Mouse (Mus musculus): ENCODE measurements at regions not wholly inside any gene's neighbourhood (a gene's known extent, or its start where the extent isn't known, plus 50 kb on each side); places are given as distances from the start of the nearest gene placed in this dataset.

GRCm38 (mm10) chr16:29979066-29979465, 85.1 kb upstream of the Hes1 start:
- H3K9ac ChIP-seq (ENCODE audit: low read length) = no peak overlapping the region
- H3K9me3 ChIP-seq (replicated peaks; ENCODE audit: control insufficient read depth, low read length) = no peaks in the 10 kb centered on the region
- ATAC-seq (replicated peaks; ENCODE audit: extremely low read depth, insufficient read depth, low FRiP score) = no peak
- no peaks in the 10 kb centered on the region for H3K4me1 ChIP-seq (ENCODE audit: control insufficient read depth, insufficient read depth, low read length)
- 0 out of 2 replicates have a peak, but pooled peaks cover 2% of the 10 kb centered on the region for H3K27me3 ChIP-seq (ENCODE audit: control insufficient read depth, insufficient read depth, low read length)
- H3K4me3 ChIP-seq (ENCODE audit: low read length) = no peak overlapping the region
- 61% methylated on average over 7 of the region's 7 CpGs for whole genome bisulfite sequencing
- no peak overlapping the region for H3K27ac ChIP-seq (ENCODE audit: low read length)
- no peaks in the 10 kb centered on the region for H3K36me3 ChIP-seq (ENCODE audit: control insufficient read depth, insufficient read depth)
- H3K4me2 ChIP-seq (ENCODE audit: low read depth, low read length) = no peak overlapping the region

- 88% methylated on average over 7 of the region's 7 CpGs for WGBS
- ATAC-seq (replicated peaks; ENCODE audit: extremely low read depth, insufficient read depth, low FRiP score) = no peak
- Histone ChIP-seq H3K36me3 (ENCODE audit: control insufficient read depth, insufficient read depth) (no peaks in the 10 kb centered on the region), H3K9ac (ENCODE audit: low read length) (no peak overlapping the region), H3K4me3 (ENCODE audit: low read length) (no peak overlapping the region), H3K4me2 (ENCODE audit: low read depth, low read length) (no peak overlapping the region), H3K27ac (ENCODE audit: low read length) (no peak overlapping the region), H3K27me3 (ENCODE audit: control insufficient read depth, insufficient read depth, low read length) (0 out of 2 replicates have a peak, but pooled peaks cover 2% of the 10 kb centered on the region), H3K9me3 (replicated peaks; ENCODE audit: control insufficient read depth, low read length) (no peaks in the 10 kb centered on the region), H3K4me1 (ENCODE audit: control insufficient read depth, insufficient read depth, low read length) (no peaks in the 10 kb centered on the region)
These were observed 82.6 kb upstream of the Hes1 start for GRCm38 (mm10) chr16:29981543-29981942.

GRCm38 (mm10) chr16:29982224-29982785, 81.9 kb upstream of the Hes1 start:
- Histone ChIP-seq H3K4me3 (ENCODE audit: low read length) (no peak overlapping the region), H3K9ac (ENCODE audit: low read length) (no peak overlapping the region), H3K4me1 (ENCODE audit: control insufficient read depth, insufficient read depth, low read length) (no peaks in the 10 kb centered on the region), H3K27me3 (ENCODE audit: control insufficient read depth, insufficient read depth, low read length) (0 out of 2 replicates have a peak, but pooled peaks cover 2% of the 10 kb centered on the region), H3K36me3 (ENCODE audit: control insufficient read depth, insufficient read depth) (no peaks in the 10 kb centered on the region), H3K27ac (ENCODE audit: low read length) (no peak overlapping the region), H3K9me3 (replicated peaks; ENCODE audit: control insufficient read depth, low read length) (no peaks in the 10 kb centered on the region), H3K4me2 (ENCODE audit: low read depth, low read length) (no peak overlapping the region)
- ATAC-seq (replicated peaks; ENCODE audit: extremely low read depth, insufficient read depth, low FRiP score) = no peak
- 87% methylated on average over 8 of the region's 8 CpGs for WGBS

GRCm38 (mm10) chr16:29983161-29983560, 81.0 kb upstream of the Hes1 start:
- ATAC-seq (replicated peaks; ENCODE audit: extremely low read depth, insufficient read depth, low FRiP score) = no peak
- no peak overlapping the region for H3K4me3 ChIP-seq (ENCODE audit: low read length)
- no peak overlapping the region for H3K4me2 ChIP-seq (ENCODE audit: low read depth, low read length)
- no peaks in the 10 kb centered on the region for H3K4me1 ChIP-seq (ENCODE audit: control insufficient read depth, insufficient read depth, low read length)
- H3K9me3 ChIP-seq (replicated peaks; ENCODE audit: control insufficient read depth, low read length) = no peaks in the 10 kb centered on the region
- no peak overlapping the region for H3K27ac ChIP-seq (ENCODE audit: low read length)
- H3K27me3 ChIP-seq (ENCODE audit: control insufficient read depth, insufficient read depth, low read length) = 0 out of 2 replicates have a peak, but pooled peaks cover 2% of the 10 kb centered on the region
- WGBS = 45% methylated on average over 7 of the region's 7 CpGs
- no peak overlapping the region for H3K9ac ChIP-seq (ENCODE audit: low read length)
- no peaks in the 10 kb centered on the region for H3K36me3 ChIP-seq (ENCODE audit: control insufficient read depth, insufficient read depth)

- ATAC-seq (replicated peaks; ENCODE audit: extremely low read depth, insufficient read depth, low FRiP score) = no peak
- H3K9ac ChIP-seq (ENCODE audit: low read length) = no peak overlapping the region
- H3K9me3 ChIP-seq (replicated peaks; ENCODE audit: control insufficient read depth, low read length) = no peaks in the 10 kb centered on the region
- 78% methylated on average over 11 of the region's 11 CpGs for WGBS
- H3K4me2 ChIP-seq (ENCODE audit: low read depth, low read length) = no peak overlapping the region
- H3K27me3 ChIP-seq (ENCODE audit: control insufficient read depth, insufficient read depth, low read length) = no peaks in the 10 kb centered on the region
- H3K36me3 ChIP-seq (ENCODE audit: control insufficient read depth, insufficient read depth) = no peaks in the 10 kb centered on the region
- no peaks in the 10 kb centered on the region for H3K4me1 ChIP-seq (ENCODE audit: control insufficient read depth, insufficient read depth, low read length)
- H3K27ac ChIP-seq (ENCODE audit: low read length) = no peak overlapping the region
- H3K4me3 ChIP-seq (ENCODE audit: low read length) = no peak overlapping the region
These were observed 78.9 kb upstream of the Hes1 start for GRCm38 (mm10) chr16:29985126-29985931.

- 85% methylated on average over 4 of the region's 4 CpGs for whole genome bisulfite sequencing
- no peak for ATAC-seq (replicated peaks; ENCODE audit: extremely low read depth, insufficient read depth, low FRiP score)
- H3K9me3 ChIP-seq (replicated peaks; ENCODE audit: control insufficient read depth, low read length) = no peaks in the 10 kb centered on the region
- no peaks in the 10 kb centered on the region for H3K27me3 ChIP-seq (ENCODE audit: control insufficient read depth, insufficient read depth, low read length)
- no peak overlapping the region for H3K9ac ChIP-seq (ENCODE audit: low read length)
- H3K27ac ChIP-seq (ENCODE audit: low read length) = no peak overlapping the region
- H3K36me3 ChIP-seq (ENCODE audit: control insufficient read depth, insufficient read depth) = no peaks in the 10 kb centered on the region
- H3K4me1 ChIP-seq (ENCODE audit: control insufficient read depth, insufficient read depth, low read length) = no peaks in the 10 kb centered on the region
- no peak overlapping the region for H3K4me3 ChIP-seq (ENCODE audit: low read length)
- H3K4me2 ChIP-seq (ENCODE audit: low read depth, low read length) = no peak overlapping the region
These were observed 76.6 kb upstream of the Hes1 start for GRCm38 (mm10) chr16:29987595-29987994.

GRCm38 (mm10) chr16:29987999-29988398, 76.2 kb upstream of the Hes1 start:
- Histone ChIP-seq H3K9ac (ENCODE audit: low read length) (no peak overlapping the region), H3K4me2 (ENCODE audit: low read depth, low read length) (no peak overlapping the region), H3K9me3 (replicated peaks; ENCODE audit: control insufficient read depth, low read length) (no peaks in the 10 kb centered on the region), H3K4me1 (ENCODE audit: control insufficient read depth, insufficient read depth, low read length) (no peaks in the 10 kb centered on the region), H3K4me3 (ENCODE audit: low read length) (no peak overlapping the region), H3K27ac (ENCODE audit: low read length) (no peak overlapping the region), H3K27me3 (ENCODE audit: control insufficient read depth, insufficient read depth, low read length) (no peaks in the 10 kb centered on the region), H3K36me3 (ENCODE audit: control insufficient read depth, insufficient read depth) (no peaks in the 10 kb centered on the region)
- WGBS = 95% methylated on average over 6 of the region's 6 CpGs
- ATAC-seq (replicated peaks; ENCODE audit: extremely low read depth, insufficient read depth, low FRiP score) = no peak

DNA sequence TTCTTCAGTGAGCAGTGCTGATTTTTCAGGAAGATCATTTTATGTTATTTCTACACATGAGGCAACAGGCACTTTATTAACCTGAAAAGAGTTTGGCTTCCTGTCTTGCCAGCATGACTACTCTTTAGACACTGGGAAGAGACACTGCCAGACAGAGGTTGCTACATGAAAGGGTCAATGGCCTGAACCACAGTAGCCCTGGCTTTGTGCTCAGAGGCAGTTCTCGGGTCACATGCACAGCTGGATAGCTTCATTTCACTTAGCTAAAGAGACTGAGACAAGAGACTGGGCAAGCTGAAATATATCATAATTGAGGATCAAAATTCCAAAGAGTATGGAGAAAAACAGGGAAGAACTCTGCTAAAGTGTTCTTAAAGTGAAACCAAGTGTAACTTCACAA, 74.9 kb upstream of the Hes1 start:
- ATAC-seq (replicated peaks; ENCODE audit: extremely low read depth, insufficient read depth, low FRiP score) = no peak
- Histone ChIP-seq H3K27me3 (ENCODE audit: control insufficient read depth, insufficient read depth, low read length) (no peaks in the 10 kb centered on the region), H3K4me3 (ENCODE audit: low read length) (no peak overlapping the region), H3K36me3 (ENCODE audit: control insufficient read depth, insufficient read depth) (no peaks in the 10 kb centered on the region), H3K9me3 (replicated peaks; ENCODE audit: control insufficient read depth, low read length) (no peaks in the 10 kb centered on the region), H3K4me1 (ENCODE audit: control insufficient read depth, insufficient read depth, low read length) (no peaks in the 10 kb centered on the region), H3K4me2 (ENCODE audit: low read depth, low read length) (no peak overlapping the region), H3K27ac (ENCODE audit: low read length) (no peak overlapping the region), H3K9ac (ENCODE audit: low read length) (no peak overlapping the region)
- 50% methylated on average over 1 of the region's 1 CpGs for WGBS

DNA sequence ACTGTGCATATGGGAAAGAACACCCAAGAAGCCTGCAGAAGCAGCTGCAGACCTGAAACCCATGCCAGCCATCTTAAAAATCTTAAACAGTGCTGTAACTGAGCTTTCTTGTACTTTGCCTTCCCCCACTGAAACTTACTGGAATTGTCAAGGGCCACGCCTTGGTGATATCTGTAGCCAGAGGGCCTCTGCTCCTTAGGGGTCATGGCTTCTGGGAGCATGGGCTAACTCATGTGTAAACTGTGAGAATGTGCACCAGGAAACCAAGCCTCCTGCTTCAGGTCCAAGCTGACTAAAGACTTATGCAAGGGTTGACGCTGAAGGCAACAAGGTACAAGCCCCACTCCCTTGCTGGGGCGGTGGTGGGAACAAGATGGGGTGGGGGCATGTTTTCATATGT, 73.8 kb upstream of the Hes1 start:
- no peak overlapping the region for H3K4me3 ChIP-seq (ENCODE audit: low read length)
- H3K27me3 ChIP-seq (ENCODE audit: control insufficient read depth, insufficient read depth, low read length) = no peaks in the 10 kb centered on the region
- no peaks in the 10 kb centered on the region for H3K36me3 ChIP-seq (ENCODE audit: control insufficient read depth, insufficient read depth)
- no peak for ATAC-seq (replicated peaks; ENCODE audit: extremely low read depth, insufficient read depth, low FRiP score)
- H3K9me3 ChIP-seq (replicated peaks; ENCODE audit: control insufficient read depth, low read length) = no peaks in the 10 kb centered on the region
- H3K9ac ChIP-seq (ENCODE audit: low read length) = no peak overlapping the region
- H3K4me2 ChIP-seq (ENCODE audit: low read depth, low read length) = no peak overlapping the region
- 81% methylated on average over 3 of the region's 3 CpGs for WGBS
- H3K4me1 ChIP-seq (ENCODE audit: control insufficient read depth, insufficient read depth, low read length) = no peaks in the 10 kb centered on the region
- H3K27ac ChIP-seq (ENCODE audit: low read length) = no peak overlapping the region

All from heart, embryonic 16.5 days (tissue).